Mouse (Mus musculus): ENCODE data around the gene Acadl. TPM values are rescaled to one million over a fixed set of nuclear protein-coding genes. Genes with fewer than 3 reads are reported as not detected.
A peak's percentile ranks its signal among the peaks of the same experiment; 100 is the strongest.

Gene Acadl
- polyA plus RNA-seq, 1 experiment from 2014 or later = 163 TPM

DNA sequence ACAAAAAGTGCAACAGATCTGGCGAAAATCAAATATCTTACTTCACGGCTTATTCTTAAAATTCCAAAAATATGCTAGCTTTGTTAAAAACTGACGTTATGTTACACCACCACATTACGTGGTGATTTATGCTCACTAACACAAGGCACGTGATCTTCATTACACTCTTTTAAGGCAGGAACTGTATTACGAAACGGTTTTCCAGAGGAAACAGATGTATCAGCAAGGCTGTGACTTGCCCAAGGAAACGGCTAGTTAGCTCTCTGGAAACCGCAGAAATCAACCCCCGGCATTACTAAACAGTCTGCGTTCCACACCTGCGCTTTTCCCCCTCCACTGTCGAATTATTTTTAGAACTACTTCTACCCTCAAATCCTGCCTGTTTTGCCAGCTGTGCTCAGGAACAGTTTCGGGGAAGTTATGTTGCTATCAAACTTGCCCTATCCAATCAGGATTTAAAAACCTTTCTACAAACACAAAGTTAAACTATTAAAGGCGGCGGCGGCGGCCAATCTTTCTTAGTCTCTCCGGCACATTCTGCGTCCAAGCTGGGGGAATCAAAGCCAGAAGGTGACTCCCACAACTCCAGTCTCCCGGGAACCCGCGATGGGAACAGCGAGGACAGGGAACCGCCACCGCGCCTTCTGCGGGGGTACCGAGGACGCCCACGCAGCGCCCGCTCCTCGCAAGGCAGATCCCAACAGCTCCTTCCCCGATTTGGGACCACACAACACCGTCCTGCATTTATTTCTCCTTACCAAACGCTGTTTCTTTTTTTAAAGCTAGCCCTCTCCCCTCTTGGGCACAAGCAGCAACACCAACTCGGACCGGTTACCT, 46.9 kb downstream of the Acadl start:
- WGBS = under 1% methylated on average over 39 of the region's 39 CpGs
- Histone ChIP-seq H3K9me3 (no peaks in the 10 kb centered on the region), H3K9ac (peak overlapping the region; percentile 55), H3K27ac (peak overlapping the region; percentile 93), H3K4me1 (no peaks in the 10 kb centered on the region), H3K27me3 (replicated peaks) (no peaks in the 10 kb centered on the region), H3K4me3 (replicated peaks) (peak overlapping the region; percentile 65), H3K4me2 (peak overlapping the region; percentile 49), H3K36me3 (no peaks in the 10 kb centered on the region)
- peak; percentile 13 for ATAC-seq (ENCODE audit: insufficient read depth, low FRiP score, low read depth)

DNA sequence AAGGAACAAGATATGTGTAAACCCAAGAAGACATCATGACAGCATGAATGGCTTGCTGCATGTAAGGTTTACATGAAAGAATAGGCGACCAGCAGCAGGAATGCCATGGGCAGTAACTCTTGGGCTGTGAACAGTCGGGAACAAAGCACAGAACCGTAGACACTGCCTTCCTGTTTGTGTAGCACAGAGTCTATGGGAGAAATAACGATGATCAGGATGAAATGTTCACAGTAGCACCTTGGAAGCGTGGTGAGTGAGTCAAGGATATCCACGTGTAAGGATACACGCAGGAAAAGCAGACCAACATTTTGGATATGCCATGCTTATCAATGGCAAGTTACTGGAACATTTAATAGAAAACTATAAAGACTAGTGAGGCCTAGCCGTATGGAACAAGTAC, 48.3 kb downstream of the Acadl start:
- H3K9ac ChIP-seq = no peak overlapping the region
- ATAC-seq (ENCODE audit: insufficient read depth, low FRiP score, low read depth) = no peak
- no peak overlapping the region for H3K4me3 ChIP-seq (replicated peaks)
- no peaks in the 10 kb centered on the region for H3K36me3 ChIP-seq
- H3K4me1 ChIP-seq = no peaks in the 10 kb centered on the region
- H3K27me3 ChIP-seq (replicated peaks) = no peaks in the 10 kb centered on the region
- H3K4me2 ChIP-seq = no peak overlapping the region
- WGBS = 56% methylated on average over 8 of the region's 8 CpGs
- no peak overlapping the region for H3K27ac ChIP-seq
- H3K9me3 ChIP-seq = no peaks in the 10 kb centered on the region

DNA sequence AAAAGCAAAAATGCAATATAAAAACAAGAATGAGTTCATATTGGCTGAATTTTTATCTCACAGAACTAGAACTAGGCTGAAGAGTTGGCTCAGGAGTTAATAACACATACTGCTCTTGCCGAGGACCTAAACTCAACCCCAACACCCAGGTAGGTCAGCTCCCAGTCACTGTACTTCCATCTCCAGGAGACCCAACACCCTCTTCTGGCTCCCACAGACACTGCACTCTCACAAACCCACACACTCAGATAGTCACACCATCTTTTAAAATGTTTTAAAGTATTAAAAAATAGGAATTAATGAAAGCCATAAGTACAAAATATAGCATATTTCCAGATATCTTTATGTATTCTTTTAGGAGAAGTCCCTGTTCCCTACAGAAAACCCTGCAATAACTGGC, 49.9 kb downstream of the Acadl start:
- H3K9ac ChIP-seq = no peak overlapping the region
- H3K9me3 ChIP-seq = no peaks in the 10 kb centered on the region
- no peak overlapping the region for H3K4me3 ChIP-seq (replicated peaks)
- no peaks in the 10 kb centered on the region for H3K36me3 ChIP-seq
- no peaks in the 10 kb centered on the region for H3K4me1 ChIP-seq
- 85% methylated on average over 1 of the region's 1 CpGs for WGBS
- ATAC-seq (ENCODE audit: insufficient read depth, low FRiP score, low read depth) = no peak
- no peak overlapping the region for H3K4me2 ChIP-seq
- no peaks in the 10 kb centered on the region for H3K27me3 ChIP-seq (replicated peaks)
- H3K27ac ChIP-seq = no peak overlapping the region

DNA sequence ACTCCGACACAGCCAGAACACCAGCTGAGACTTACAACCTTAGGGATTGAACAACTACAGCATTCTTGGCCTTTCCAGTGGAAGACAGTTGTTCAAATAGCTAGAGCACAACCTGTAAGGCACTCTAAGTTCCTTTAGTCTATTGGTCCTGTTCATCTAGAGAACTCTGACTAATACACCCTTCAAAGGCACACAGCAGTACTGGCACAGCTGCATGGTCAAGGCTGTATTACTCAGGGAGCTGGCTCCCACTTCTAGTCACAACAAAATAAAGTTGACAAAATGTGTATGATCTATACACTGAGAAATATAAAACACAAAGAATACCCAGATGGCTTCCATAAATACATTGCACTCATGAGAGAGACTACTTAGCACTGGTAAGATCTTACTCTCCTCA, 56.3 kb downstream of the Acadl start:
- Histone ChIP-seq H3K4me3 (replicated peaks) (no peak overlapping the region), H3K27me3 (replicated peaks) (no peaks in the 10 kb centered on the region), H3K4me1 (no peaks in the 10 kb centered on the region), H3K27ac (no peak overlapping the region), H3K4me2 (no peak overlapping the region), H3K9ac (no peak overlapping the region), H3K9me3 (no peaks in the 10 kb centered on the region), H3K36me3 (no peaks in the 10 kb centered on the region)
- no peak for ATAC-seq (ENCODE audit: insufficient read depth, low FRiP score, low read depth)
- WGBS = 83% methylated on average over 1 of the region's 1 CpGs

DNA sequence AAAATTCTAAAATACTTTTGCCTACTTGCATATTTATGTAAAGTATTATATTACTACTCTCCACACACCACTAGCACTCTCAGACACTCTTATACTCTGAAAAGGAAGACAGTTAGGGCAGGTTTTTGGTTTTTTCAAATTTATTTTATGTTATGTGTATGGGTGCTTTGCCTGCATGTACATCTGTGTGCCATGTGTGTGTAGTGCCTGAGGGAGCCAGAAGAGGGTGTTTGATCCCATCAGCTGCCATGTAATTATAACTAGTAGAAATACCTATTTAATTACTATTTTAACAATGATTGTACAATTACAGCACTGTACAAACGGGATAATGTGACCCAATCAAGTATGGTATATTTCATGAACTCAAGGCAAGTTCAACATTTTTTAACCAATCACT, 57.7 kb downstream of the Acadl start:
- Histone ChIP-seq H3K4me1 (no peaks in the 10 kb centered on the region), H3K36me3 (no peaks in the 10 kb centered on the region), H3K4me2 (no peak overlapping the region), H3K27me3 (replicated peaks) (no peaks in the 10 kb centered on the region), H3K9me3 (no peaks in the 10 kb centered on the region), H3K27ac (no peak overlapping the region), H3K9ac (no peak overlapping the region), H3K4me3 (replicated peaks) (no peak overlapping the region)
- 90% methylated on average over 1 of the region's 1 CpGs for whole genome bisulfite sequencing
- no peak for ATAC-seq (ENCODE audit: insufficient read depth, low FRiP score, low read depth)

DNA sequence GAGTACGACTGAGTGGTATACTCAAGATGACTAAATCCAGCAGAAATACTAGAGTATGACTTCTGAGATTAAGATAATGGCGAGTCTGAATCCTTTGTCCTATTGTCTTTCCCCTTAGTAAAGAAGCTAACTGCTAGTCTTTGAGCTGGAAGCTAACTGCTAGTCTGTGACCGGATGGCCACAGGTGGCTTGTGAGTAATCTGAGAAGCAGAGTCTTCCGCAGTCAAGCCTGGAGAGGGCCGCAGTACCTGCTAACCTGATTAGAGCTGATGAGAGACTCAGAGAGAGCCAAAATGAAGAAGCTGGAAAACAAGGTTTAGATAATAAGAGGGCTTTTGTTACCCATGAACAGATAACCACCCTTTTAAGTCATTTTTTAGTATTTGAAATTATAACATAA, 58.4 kb downstream of the Acadl start:
- Histone ChIP-seq H3K27ac (no peak overlapping the region), H3K9me3 (no peaks in the 10 kb centered on the region), H3K36me3 (no peaks in the 10 kb centered on the region), H3K27me3 (replicated peaks) (no peaks in the 10 kb centered on the region), H3K4me2 (no peak overlapping the region), H3K4me3 (replicated peaks) (no peak overlapping the region), H3K9ac (no peak overlapping the region), H3K4me1 (no peaks in the 10 kb centered on the region)
- ATAC-seq (ENCODE audit: insufficient read depth, low FRiP score, low read depth) = no peak
- 73% methylated on average over 5 of the region's 5 CpGs for WGBS

DNA sequence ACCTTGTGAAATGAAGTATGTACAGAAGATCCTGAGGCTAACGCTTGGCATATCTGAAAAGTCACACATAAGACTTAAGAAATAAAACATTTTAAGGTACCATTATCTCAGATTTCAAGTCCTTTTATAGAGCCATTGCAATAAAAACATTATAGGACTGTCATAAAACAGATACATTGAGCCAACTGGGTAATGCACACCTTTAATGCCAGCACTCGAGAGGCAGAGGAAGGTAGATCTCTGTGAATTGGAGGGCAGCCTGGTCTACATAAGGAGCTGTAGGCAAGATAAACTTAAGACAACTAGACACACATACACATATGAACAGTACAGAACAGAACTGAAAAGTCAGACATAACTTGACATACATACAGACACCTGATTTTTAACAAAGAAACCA, 65.1 kb downstream of the Acadl start:
- H3K9me3 ChIP-seq = no peaks in the 10 kb centered on the region
- H3K9ac ChIP-seq = no peak overlapping the region
- no peak overlapping the region for H3K4me2 ChIP-seq
- H3K4me3 ChIP-seq (replicated peaks) = no peak overlapping the region
- no peaks in the 10 kb centered on the region for H3K36me3 ChIP-seq
- H3K27ac ChIP-seq = no peak overlapping the region
- ATAC-seq (ENCODE audit: insufficient read depth, low FRiP score, low read depth) = no peak
- no peaks in the 10 kb centered on the region for H3K4me1 ChIP-seq
- WGBS = 89% methylated on average over 2 of the region's 2 CpGs
- H3K27me3 ChIP-seq (replicated peaks) = no peaks in the 10 kb centered on the region

DNA sequence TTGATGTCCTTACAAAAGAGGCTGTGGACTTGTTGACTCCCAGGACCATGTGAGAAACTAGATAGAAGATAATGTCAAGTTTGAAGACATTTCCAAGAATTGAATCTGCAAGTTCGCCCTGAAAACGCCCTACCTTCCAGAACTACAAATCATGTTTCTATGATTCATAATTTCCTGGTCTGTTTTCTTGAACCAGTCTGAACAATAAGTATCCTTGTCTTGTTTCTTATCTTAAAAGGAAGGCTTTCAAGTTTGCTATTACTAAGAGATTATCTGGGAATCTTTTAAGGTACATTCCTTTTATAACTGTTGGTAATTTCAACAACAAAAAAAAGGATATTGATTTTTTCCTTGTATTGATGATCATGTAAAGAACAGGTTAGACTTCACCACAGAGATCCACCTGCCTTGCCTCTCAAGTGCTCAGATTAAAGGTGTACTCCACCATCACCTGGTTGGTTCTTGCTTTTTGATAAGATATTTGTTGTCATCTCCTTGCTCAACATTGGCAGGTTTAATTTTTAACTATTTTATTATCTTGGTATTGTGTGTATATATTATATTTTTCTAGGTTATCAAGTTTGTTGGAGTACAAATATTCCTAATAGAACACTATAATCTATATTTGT, 70.1 kb downstream of the Acadl start:
- no peak overlapping the region for H3K4me2 ChIP-seq
- H3K9me3 ChIP-seq = no peaks in the 10 kb centered on the region
- H3K4me1 ChIP-seq = no peaks in the 10 kb centered on the region
- H3K9ac ChIP-seq = no peak overlapping the region
- H3K27ac ChIP-seq = no peak overlapping the region
- 78% methylated on average over 2 of the region's 2 CpGs for WGBS
- no peak for ATAC-seq (ENCODE audit: insufficient read depth, low FRiP score, low read depth)
- H3K4me3 ChIP-seq (replicated peaks) = no peak overlapping the region
- H3K36me3 ChIP-seq = no peaks in the 10 kb centered on the region
- H3K27me3 ChIP-seq (replicated peaks) = no peaks in the 10 kb centered on the region

DNA sequence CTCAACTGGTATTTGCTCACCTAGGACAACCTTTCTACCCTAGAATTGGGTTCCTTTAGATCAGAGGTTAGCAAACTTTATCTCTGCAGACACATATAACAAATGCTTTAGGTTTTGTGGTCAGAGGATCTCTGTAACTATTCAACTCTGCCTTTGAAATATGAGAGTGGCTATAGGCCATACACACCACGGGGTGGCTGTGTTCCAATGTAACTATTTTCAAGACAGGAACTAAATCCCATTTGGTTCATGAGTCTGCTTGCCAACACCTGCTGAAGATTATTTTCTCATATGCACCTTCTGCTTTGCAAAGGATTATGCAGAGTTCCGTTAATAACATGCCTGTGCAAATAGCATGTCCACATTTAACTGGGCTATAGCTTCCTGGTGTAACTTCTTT, 80.8 kb downstream of the Acadl start:
- WGBS = 46% methylated on average over 2 of the region's 2 CpGs
- no peak for ATAC-seq (ENCODE audit: insufficient read depth, low FRiP score, low read depth)
- no peak overlapping the region for H3K27ac ChIP-seq

DNA sequence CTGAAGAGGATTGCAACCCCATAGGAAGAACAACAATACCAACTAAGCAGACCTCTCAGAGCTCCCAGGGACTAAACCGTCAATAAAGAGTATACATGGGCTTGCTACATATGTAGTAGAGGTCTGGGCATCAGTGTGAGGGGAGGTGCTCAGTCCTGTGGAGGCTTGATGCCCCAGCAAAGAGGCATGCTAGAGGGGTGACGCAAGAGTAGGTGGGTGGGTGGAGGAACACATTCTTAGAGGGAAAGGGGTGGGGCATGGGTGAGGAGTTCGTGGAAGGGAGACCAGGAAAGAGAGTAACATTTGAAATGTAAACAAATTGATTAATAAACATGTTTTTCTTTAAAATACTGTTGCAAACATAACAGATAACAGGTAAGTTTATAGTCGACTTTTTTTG, 82.0 kb downstream of the Acadl start:
- Histone ChIP-seq H3K4me1 (no peaks in the 10 kb centered on the region), H3K9ac (no peak overlapping the region), H3K27me3 (replicated peaks) (no peaks in the 10 kb centered on the region), H3K27ac (no peak overlapping the region), H3K4me3 (replicated peaks) (no peak overlapping the region), H3K4me2 (no peak overlapping the region), H3K9me3 (no peaks in the 10 kb centered on the region), H3K36me3 (no peaks in the 10 kb centered on the region)
- ATAC-seq (ENCODE audit: insufficient read depth, low FRiP score, low read depth) = no peak
- 71% methylated on average over 4 of the region's 4 CpGs for WGBS

More for the DNA sequence above, 80.8 kb downstream of the Acadl start:
- Histone ChIP-seq H3K27me3 (replicated peaks) (no peaks in the 10 kb centered on the region), H3K9me3 (no peaks in the 10 kb centered on the region), H3K4me2 (no peak overlapping the region), H3K4me3 (replicated peaks) (no peak overlapping the region), H3K36me3 (no peaks in the 10 kb centered on the region), H3K4me1 (no peaks in the 10 kb centered on the region), H3K9ac (no peak overlapping the region)

Measured in stomach, embryonic 15.5 days (tissue).